Mouse (Mus musculus): Measurements from ENCODE around the gene Triobp.

DNA sequence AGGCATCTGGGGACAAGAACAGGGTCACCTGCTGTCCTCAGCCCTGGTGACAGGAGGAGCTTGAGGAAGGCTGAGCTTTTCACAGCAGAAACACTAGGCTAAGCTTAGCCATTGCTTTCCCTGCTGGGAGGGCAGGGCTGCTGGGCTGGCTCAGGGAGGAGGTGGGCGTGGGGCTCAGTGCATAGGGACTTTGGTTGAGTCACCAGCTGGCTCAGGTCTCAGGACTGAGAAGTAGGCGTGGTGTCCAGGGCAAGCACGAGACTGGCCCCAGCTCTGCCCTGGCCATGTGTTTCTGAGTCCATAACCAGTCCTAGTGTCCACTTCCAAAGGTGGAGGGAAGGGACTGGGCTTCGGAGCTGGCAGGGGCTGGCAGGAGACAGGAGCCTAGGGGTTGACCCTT lies 12.6 kb downstream of the Triobp start:
- TF ChIP-seq CTCF (IDR thresholded peaks at IDR 0.05) (no peak), POLR2A (IDR thresholded peaks at IDR 0.05; ENCODE audit: insufficient read depth, low read depth, low read length) (no peak), EP300 (IDR thresholded peaks at IDR 0.05; ENCODE audit: insufficient read depth, low read depth, low read length) (no peak)
